Mouse (Mus musculus) forebrain, embryonic 14.5 days (tissue): ENCODE data around the gene Pus7. TPM values are rescaled to one million over a fixed set of nuclear protein-coding genes. Genes with fewer than 3 reads are reported as not detected.

Experiments
- ATAC-seq: fragments of 200-750 bp; cut with Nextera tagmentation; 2 replicates; pipeline ENCODE4 v1.8.0; 2017; ENCODE audit warnings: mild to moderate bottlenecking, moderate library complexity
- DNase-seq: peaks from one replicate; pipeline ENCODE4 v3.0.0-alpha.2; 2015; ENCODE audit warnings: low spot score
- H3K27ac ChIP-seq: fragments of 300-500 bp; sonication (generic); 2 replicates; pipeline ENCODE4 v1.5.1; 2014; ENCODE audit warnings: low read depth, mild to moderate bottlenecking, control low read depth, low read length, moderate library complexity
- H3K27me3 ChIP-seq: fragments of 300-500 bp; sonication (generic); replicated peaks from 2 replicates; pipeline ENCODE4 v1.6.1; 2014; ENCODE audit warnings: low read length, control low read depth, mixed read lengths; ENCODE audit not compliant: control insufficient read depth, insufficient read depth
- H3K36me3 ChIP-seq: fragments of 300-500 bp; sonication (generic); 2 replicates; pipeline ENCODE4 v1.6.1; 2014; ENCODE audit warnings: low read length, control low read depth; ENCODE audit not compliant: control insufficient read depth, insufficient read depth
- H3K4me1 ChIP-seq: fragments of 300-500 bp; sonication (generic); 2 replicates; pipeline ENCODE4 v1.6.1; 2014; ENCODE audit warnings: antibody characterized with exemption, low read length, control low read depth; ENCODE audit not compliant: control insufficient read depth, insufficient read depth
- H3K4me2 ChIP-seq: fragments of 300-500 bp; sonication (generic); 2 replicates; pipeline ENCODE4 v1.6.1; 2014; ENCODE audit warnings: mild to moderate bottlenecking, control low read depth, low read length
- H3K4me3 ChIP-seq: fragments of 300-500 bp; sonication (generic); 2 replicates; pipeline ENCODE4 v1.5.1; 2014; ENCODE audit warnings: low read depth, low read length, control low read depth
- H3K9ac ChIP-seq: fragments of 300-500 bp; sonication (generic); 2 replicates; pipeline ENCODE4 v1.6.1; 2014; ENCODE audit warnings: mild to moderate bottlenecking, low read length, control low read depth, moderate library complexity
- H3K9me3 ChIP-seq: fragments of 300-500 bp; sonication (generic); replicated peaks from 2 replicates; pipeline ENCODE4 v1.6.1; 2016; ENCODE audit warnings: low read length, control low read depth, mixed read lengths; ENCODE audit not compliant: control insufficient read depth
- WGBS: fragments of 180-500 bp; shearing (Covaris S2); extraction: QIAGEN DNeasy Blood & Tissue Kit; methylation state at CpG from one replicate; pipeline ENCODE4 v1.1.7; 2014; 5-methylcytosine and 5-hydroxymethylcytosine counted together
- polyA plus RNA-seq: library from polyadenylated mRNA; unstranded; fragments of >200 nt; fragmentation: Nextera tagmentation; extraction: Ambion mirVana; gene quantifications from 2 replicates; pipeline ENCODE4 v1.2.1, GENCODE M21; 2014

Pus7 gene
- polyA plus RNA-seq, 1 experiment from 2014 or later: 11.6 TPM

DNA sequence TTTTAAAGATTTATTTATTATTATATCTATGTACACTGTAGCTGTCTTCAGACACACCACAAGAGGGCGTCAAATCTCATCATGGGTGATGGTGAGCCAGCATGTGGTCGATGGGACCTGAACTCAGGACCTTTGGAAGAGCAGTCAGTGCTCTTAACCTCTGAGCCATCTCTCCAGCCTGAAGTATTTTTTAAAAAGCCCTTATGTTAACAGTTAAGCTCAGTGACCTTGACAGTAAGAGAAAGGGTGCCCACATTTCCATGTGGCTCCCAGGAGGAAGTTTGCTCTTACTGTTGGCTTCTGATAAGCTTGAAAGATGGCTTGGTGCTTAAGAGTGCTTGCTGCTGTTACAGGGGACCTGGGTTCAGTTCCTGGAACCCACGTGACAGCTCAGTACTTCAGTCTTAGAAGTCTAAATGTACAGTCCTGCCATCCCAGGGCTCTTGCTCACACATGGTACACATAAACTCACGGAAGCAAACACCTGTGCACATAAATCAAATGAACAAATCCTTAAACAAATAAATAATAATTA, 5.6 kb upstream of the Pus7 start:
- Histone ChIP-seq H3K27ac (no peak overlapping the region), H3K4me3 (no peak overlapping the region)

DNA sequence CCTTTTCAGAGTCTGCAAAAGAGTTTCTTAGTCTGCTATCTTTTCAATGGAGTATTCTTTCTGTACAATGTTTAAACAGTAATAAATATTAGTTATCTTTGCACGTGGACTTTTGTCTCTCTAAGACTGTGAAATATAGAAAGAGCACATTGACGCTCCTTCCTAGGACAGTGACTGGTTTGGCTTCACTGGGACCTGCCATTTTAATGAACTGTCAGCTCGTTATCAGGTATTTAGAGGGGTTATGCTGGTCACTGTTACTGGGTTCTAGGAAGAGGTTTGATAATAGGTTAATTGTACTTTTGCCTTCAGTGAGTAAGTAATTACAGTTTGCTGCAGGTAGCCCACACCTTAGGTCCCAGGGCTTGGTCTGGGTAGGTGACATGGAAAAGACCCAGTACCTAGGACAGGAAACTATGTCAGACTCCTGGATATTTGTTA, 4.9 kb upstream of the Pus7 start:
- ATAC-seq: no peak
- H3K27me3 ChIP-seq: no peaks in the 10 kb centered on the region
- no peaks in the 10 kb centered on the region for H3K9me3 ChIP-seq
- H3K36me3 ChIP-seq: peaks cover 9% of the 10 kb centered on the region; the same call in 1 of the 2 replicates
- peak overlapping the region; percentile 71 for H3K9ac ChIP-seq
- no peak for DNase-seq
- H3K27ac ChIP-seq: no peak overlapping the region
- WGBS: 42% methylated on average over 3 of the region's 3 CpGs
- H3K4me2 ChIP-seq: peak overlapping the region; percentile 96
- H3K4me1 ChIP-seq: peaks cover 5% of the 10 kb centered on the region; the same call in 1 of the 2 replicates
- peak overlapping the region; percentile 58 for H3K4me3 ChIP-seq

More for the DNA sequence above, 5.6 kb upstream of the Pus7 start:
- DNase-seq (no peak), ATAC-seq (no peak)
- Histone ChIP-seq H3K4me2 (no peak overlapping the region), H3K4me1 (peaks cover 5% of the 10 kb centered on the region; the same call in 1 of the 2 replicates), H3K27me3 (no peaks in the 10 kb centered on the region), H3K36me3 (peaks cover 12% of the 10 kb centered on the region), H3K9ac (no peak overlapping the region), H3K9me3 (no peaks in the 10 kb centered on the region)
- 88% methylated on average over 4 of the region's 4 CpGs for WGBS

DNA sequence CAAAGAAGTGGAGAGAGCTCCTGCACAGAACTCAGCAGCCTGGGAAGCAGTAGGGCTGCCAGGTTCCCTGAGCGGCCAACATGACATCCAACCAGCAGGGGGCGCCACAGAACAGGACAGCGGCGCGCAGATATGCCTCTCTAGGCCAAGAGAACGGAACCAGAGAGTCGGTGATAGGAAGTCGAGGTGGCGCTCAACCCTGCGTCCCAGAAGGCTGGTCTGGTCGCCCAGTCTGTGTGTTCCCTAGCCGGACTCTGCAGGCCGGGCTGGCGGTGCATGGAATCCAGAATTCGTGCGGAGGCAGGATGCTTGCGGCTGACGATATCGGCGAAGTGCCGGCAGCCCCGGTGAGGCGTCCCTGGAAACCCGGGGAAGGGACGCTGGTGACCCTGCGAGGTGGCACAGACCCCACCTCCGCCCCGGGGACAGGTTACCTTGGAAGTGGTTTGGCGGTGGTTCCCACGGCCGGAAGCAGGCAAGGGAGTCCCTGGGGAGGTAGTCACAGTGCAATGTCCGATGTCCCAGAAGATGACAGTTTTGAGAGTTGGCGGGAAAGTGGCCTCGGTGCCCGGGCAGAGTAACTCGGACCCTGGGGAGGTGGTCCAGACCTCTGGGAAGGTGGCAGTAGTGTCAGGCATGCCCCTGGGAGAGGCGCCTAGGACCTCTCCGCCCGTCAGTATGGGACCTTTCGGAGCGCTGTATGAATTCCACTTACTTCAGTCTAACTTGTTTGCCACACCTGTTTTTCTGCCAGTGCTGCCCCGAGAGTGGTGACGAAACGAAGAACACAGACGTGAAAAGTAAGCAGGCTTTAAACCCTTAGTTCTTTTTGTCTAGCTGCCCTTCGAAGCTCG, 4.3 kb upstream of the Pus7 start, which contains the start of gene Rint1:
TSS of gene Rint1 (plus strand) at position 176 of the 854 bp plus-strand sequence.
- Histone ChIP-seq H3K4me1 (peaks cover 6% of the 10 kb centered on the region), H3K36me3 (peaks cover 9% of the 10 kb centered on the region; the same call in 1 of the 2 replicates), H3K27me3 (no peaks in the 10 kb centered on the region), H3K9me3 (no peaks in the 10 kb centered on the region), H3K9ac (peak within 1 kb of the TSS; percentile 71), H3K27ac (no peak within 1 kb of the TSS; the same call in 1 of the 2 replicates), H3K4me3 (peak within 1 kb of the TSS; percentile 58), H3K4me2 (peak within 1 kb of the TSS; percentile 96)
- WGBS: 3% methylated on average over 47 of the region's 47 CpGs
- ATAC-seq (peak; percentile 86), DNase-seq (peak; percentile 95)

DNA sequence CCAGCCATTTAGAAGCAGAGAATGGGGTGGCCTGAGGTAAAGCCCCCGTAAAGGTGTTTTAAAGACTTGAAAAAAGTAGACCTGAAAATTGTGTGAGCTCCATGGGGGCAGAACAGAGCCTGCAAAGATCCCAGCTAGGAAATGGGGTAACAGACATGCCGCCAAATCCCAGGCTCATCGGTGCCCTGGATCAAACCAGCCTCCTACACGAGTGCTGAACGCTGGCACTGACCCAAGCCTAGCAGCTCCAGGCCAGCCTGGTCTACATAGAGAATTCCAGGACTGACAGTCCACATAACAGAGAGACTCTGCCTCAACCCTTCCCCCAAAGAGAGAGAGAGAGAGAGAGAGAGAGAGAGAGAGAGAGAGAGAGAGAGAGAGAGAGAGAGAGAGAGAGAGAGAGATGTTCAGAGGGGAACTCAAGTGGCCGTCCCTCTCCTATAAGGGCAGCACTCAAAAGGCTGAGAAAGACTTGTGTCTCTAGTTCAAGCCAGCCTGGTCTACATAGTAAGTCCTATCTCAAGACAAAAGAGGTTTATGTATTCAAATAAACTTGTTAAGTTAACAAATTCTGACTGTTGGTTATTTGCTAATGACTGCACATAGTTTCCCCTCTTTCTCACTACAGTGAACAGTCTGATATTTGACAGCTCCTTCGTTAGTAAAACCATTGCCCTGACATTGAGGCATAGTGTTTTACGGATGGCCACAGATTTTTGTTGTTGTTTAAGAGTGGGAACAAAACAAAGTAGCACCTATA, 1.3 kb downstream of the Pus7 start:
- peaks cover 4% of the 10 kb centered on the region; the same call in 1 of the 2 replicates for H3K4me1 ChIP-seq
- H3K27me3 ChIP-seq: no peaks in the 10 kb centered on the region
- H3K9ac ChIP-seq: peak overlapping the region; percentile 81; the same call in 1 of the 2 replicates
- H3K4me3 ChIP-seq: peak overlapping the region; percentile 83
- H3K36me3 ChIP-seq: peaks cover 5% of the 10 kb centered on the region; the same call in 1 of the 2 replicates
- peak overlapping the region; percentile 83 for H3K4me2 ChIP-seq
- ATAC-seq (no peak), DNase-seq (no peak)
- no peak overlapping the region for H3K27ac ChIP-seq
- 45% methylated on average over 8 of the region's 8 CpGs for WGBS
- no peaks in the 10 kb centered on the region for H3K9me3 ChIP-seq

DNA sequence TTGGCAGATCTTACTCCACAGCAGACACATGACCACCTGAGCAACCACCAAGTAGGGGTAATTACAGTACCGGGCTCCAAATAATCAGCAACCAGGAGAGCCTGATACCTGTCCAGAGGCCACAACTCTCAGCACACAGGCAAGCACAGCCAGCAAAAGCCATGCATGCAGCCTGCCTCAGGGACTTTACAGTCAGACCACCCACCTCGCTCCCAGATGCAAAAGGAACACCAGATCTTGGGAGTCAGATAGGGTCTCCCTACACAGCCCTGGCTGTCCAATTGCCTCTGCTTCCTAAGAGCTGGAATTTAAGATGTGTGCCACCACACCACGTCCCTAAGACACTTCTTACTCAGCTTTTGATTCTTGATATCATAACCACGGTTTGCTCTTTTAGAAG, 2.3 kb downstream of the Pus7 start:
- no peak overlapping the region for H3K4me2 ChIP-seq
- ATAC-seq: no peak
- peaks cover 5% of the 10 kb centered on the region; the same call in 1 of the 2 replicates for H3K36me3 ChIP-seq
- WGBS: 89% methylated on average over 4 of the region's 4 CpGs
- H3K4me1 ChIP-seq: peaks cover 4% of the 10 kb centered on the region; the same call in 1 of the 2 replicates
- no peak overlapping the region for H3K4me3 ChIP-seq
- no peaks in the 10 kb centered on the region for H3K9me3 ChIP-seq
- no peaks in the 10 kb centered on the region for H3K27me3 ChIP-seq
- no peak overlapping the region for H3K27ac ChIP-seq
- no peak overlapping the region for H3K9ac ChIP-seq
- no peak for DNase-seq

DNA sequence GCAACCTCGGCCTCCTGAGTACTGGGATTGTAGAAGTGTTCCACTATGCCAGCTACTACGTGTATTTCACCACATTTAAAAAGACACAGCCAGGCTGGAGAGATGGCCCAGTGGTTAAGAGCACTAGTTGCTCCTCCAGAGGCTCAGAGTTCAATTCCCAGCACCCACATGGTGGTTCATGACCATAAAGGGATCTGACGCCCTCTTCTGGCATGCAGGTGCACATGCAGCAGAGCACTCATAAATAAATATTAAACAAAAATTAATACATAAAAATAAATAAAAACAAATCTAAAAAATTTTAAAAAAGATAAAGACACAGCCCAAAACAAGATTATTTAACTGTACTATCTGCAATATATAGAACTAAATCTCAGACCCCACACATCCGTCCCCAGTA, 3.0 kb downstream of the Pus7 start:
- H3K9me3 ChIP-seq: no peaks in the 10 kb centered on the region
- no peaks in the 10 kb centered on the region for H3K27me3 ChIP-seq
- no peak overlapping the region for H3K9ac ChIP-seq
- no peak overlapping the region for H3K4me3 ChIP-seq
- peaks cover 5% of the 10 kb centered on the region; the same call in 1 of the 2 replicates for H3K36me3 ChIP-seq
- no peak for DNase-seq
- WGBS: 90% methylated on average over 4 of the region's 4 CpGs
- no peak overlapping the region for H3K4me2 ChIP-seq
- H3K27ac ChIP-seq: no peak overlapping the region
- peaks cover 4% of the 10 kb centered on the region; the same call in 1 of the 2 replicates for H3K4me1 ChIP-seq
- ATAC-seq: no peak

DNA sequence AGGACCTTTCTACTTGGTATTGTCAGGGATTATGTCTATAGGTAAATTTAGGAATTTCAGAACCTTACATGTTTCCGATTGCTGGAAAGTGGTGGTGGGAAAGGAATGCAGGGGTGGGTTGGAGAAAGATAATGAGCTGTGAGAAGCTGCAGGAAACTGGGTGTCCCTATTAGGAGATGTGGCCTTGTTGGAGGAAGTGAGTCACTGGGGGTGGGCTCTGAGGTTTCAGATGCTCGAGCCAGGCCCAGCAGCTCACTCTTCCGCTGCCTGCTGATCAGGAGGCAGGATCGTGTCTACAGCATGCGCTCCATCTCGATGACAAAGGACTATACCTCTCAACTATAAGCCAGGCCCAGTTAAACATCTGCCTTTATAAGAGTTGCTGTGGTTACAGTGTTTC, 9.3 kb downstream of the Pus7 start:
- Histone ChIP-seq H3K27me3 (no peaks in the 10 kb centered on the region), H3K36me3 (peaks cover 11% of the 10 kb centered on the region), H3K9ac (no peak overlapping the region), H3K27ac (no peak overlapping the region), H3K4me2 (no peak overlapping the region), H3K4me3 (no peak overlapping the region), H3K9me3 (no peaks in the 10 kb centered on the region), H3K4me1 (no peaks in the 10 kb centered on the region)
- no peak for DNase-seq
- 89% methylated on average over 6 of the region's 6 CpGs for WGBS
- no peak for ATAC-seq

DNA sequence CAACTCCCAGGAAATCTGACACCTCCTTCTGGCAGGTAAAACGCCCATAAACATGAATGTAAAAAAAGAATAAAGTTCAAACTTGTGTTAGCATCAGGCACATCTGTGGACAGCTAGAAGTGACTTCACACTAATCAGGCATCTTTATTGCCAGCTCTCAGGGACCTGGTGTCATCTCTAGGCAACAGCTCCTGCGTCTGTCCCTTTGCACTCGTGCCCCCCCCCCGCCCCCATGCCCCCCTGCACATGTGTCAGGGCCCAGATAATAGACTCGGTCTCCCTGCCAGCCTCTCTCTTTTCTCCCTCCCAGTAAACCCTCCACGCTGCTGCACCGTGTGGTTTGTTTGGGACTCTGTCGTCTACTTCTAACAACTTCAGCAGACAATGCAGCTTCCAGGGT, 12.4 kb downstream of the Pus7 start:
- Histone ChIP-seq H3K27me3 (no peaks in the 10 kb centered on the region), H3K4me1 (no peaks in the 10 kb centered on the region), H3K9ac (no peak overlapping the region), H3K4me3 (no peak overlapping the region), H3K36me3 (peaks cover 29% of the 10 kb centered on the region), H3K9me3 (no peaks in the 10 kb centered on the region), H3K27ac (no peak overlapping the region), H3K4me2 (no peak overlapping the region)
- 60% methylated on average over 8 of the region's 8 CpGs for WGBS
- no peak for ATAC-seq
- DNase-seq: no peak
